Mouse (Mus musculus): ENCODE measurements at regions not wholly inside any gene's neighbourhood (a gene's known extent, or its start where the extent isn't known, plus 50 kb on each side); places are given as distances from the start of the nearest gene placed in this dataset.

DNA sequence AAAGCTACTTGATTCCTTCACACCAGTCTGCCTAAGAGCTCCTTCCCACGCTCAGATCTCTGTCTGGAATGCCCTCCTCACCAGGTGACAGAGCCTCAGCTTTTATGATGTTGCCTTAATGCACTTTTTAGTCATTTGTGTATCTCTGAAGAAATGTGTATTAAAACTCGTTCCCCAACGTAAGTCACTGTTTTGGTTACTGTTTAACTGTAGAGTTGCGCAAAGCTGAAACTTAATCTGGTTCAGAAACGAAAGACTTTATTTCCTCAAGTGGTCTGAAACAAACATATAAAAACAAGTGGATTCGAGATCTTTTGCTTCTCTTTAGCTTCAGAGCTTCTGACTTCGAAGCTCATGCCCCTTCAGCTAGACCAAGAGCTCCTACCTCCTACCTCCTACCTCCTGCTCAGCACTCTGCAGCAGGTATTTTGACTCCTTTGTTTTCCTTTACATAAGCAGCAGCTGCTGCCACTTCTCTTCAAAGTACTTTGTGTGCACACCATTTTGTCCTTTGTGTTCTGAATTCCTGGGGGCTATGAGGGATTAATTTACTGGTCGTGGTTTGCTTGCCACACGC lies 182.5 kb upstream of the Mettl25 start:
- TF ChIP-seq POLR2A (IDR thresholded peaks at IDR 0.05; ENCODE audit: insufficient read length, low read depth): no peak
- no peak for TF ChIP-seq MAX (IDR thresholded peaks at IDR 0.05; ENCODE audit: low read depth)
- TF ChIP-seq POLR2AphosphoS2 (IDR thresholded peaks at IDR 0.05; ENCODE audit: insufficient read length, low read depth): no peak
- no peak for TF ChIP-seq TCF3 (IDR thresholded peaks at IDR 0.05; ENCODE audit: insufficient read length, low read depth)
- TF ChIP-seq MYOD1 (IDR thresholded peaks at IDR 0.05; ENCODE audit: control insufficient read depth in 1 of 3, insufficient read length in 2 of 3, low read depth in 2 of 3): no peak
- TF ChIP-seq MYOG (IDR thresholded peaks at IDR 0.05; ENCODE audit: control insufficient read depth in 1 of 3, insufficient read depth in 1 of 3, insufficient read length in 2 of 3, low read depth in 2 of 3): no peak
- TF ChIP-seq USF1 (IDR thresholded peaks at IDR 0.05; ENCODE audit: low read depth): no peak
- TF ChIP-seq TCF12 (IDR thresholded peaks at IDR 0.05; ENCODE audit: insufficient read depth, poor library complexity, severe bottlenecking): no peak
- TF ChIP-seq REST (IDR thresholded peaks at IDR 0.05; ENCODE audit: insufficient read depth, insufficient read length): no peak
- no peak for TF ChIP-seq SRF (IDR thresholded peaks at IDR 0.05; ENCODE audit: control insufficient read depth, insufficient read length, low read depth)
- TF ChIP-seq E2F4 (IDR thresholded peaks at IDR 0.05; ENCODE audit: insufficient read depth): no peak
- TF ChIP-seq CEBPB (IDR thresholded peaks at IDR 0.05; ENCODE audit: insufficient read depth, poor library complexity, severe bottlenecking): no peak
- Histone ChIP-seq H3K27me3 (ENCODE audit: control insufficient read depth, insufficient read depth, insufficient read length) (no peaks in the 10 kb centered on the region), H3K79me2 (ENCODE audit: control insufficient read depth, insufficient read depth) (no peaks in the 10 kb centered on the region), H3K4me3 (no peak overlapping the region), H3ac (ENCODE audit: control insufficient read depth, insufficient read length) (no peak overlapping the region), H3K36me3 (ENCODE audit: control insufficient read depth, insufficient read depth) (no peaks in the 10 kb centered on the region), H3K4me2 (ENCODE audit: low read depth) (no peak overlapping the region)

DNA sequence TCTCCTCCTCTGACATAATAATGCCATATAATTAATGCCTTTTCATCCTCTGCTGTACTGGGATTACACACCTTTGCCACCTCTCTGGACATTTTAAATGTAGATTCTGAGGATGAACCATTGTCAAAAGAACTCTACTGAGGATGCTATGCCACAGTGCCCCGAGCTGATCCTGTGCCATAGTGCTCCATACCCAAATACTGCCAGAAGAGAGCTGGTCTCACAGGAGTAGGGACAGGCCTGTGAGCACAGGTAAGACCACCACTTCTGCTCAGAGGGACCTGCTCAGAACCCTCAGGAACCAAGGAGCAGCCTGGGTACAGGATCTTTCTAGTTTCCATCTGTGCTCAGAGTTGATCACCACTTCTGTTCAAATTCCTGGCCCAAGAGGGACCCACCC lies 174.8 kb upstream of the Mettl25 start:
- Histone ChIP-seq H3K4me3 (no peak overlapping the region), H3K36me3 (ENCODE audit: control insufficient read depth, insufficient read depth) (no peaks in the 10 kb centered on the region), H3K27me3 (ENCODE audit: control insufficient read depth, insufficient read depth, insufficient read length) (no peaks in the 10 kb centered on the region), H3K79me2 (ENCODE audit: control insufficient read depth, insufficient read depth) (no peaks in the 10 kb centered on the region), H3K4me2 (ENCODE audit: low read depth) (no peak overlapping the region), H3ac (ENCODE audit: control insufficient read depth, insufficient read length) (no peak overlapping the region)
- TF ChIP-seq POLR2AphosphoS2 (IDR thresholded peaks at IDR 0.05; ENCODE audit: insufficient read length, low read depth): no peak

DNA sequence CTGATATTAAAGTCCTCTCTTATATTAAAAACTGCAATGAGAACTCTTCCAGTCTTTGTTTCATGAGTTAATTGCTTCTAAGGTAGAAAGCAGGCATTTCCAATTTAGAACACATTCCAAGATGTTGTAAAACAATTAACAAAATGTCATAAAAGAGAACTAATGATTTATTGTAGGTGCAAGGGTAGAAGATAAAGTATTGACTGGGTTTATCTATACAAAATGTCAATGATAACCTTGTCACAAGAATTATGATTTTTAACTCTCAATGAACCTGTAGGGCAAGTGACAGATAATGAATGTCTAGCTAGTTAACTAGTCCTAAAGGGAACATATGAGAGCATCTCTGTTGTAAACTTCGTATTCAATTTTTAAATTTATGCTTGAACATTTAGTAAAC lies 174.3 kb upstream of the Mettl25 start:
- H3K4me3 ChIP-seq: no peak overlapping the region
- no peaks in the 10 kb centered on the region for H3K27me3 ChIP-seq (ENCODE audit: control insufficient read depth, insufficient read depth, insufficient read length)
- H3K36me3 ChIP-seq (ENCODE audit: control insufficient read depth, insufficient read depth): no peaks in the 10 kb centered on the region
- H3K4me2 ChIP-seq (ENCODE audit: low read depth): no peak overlapping the region
- no peaks in the 10 kb centered on the region for H3K79me2 ChIP-seq (ENCODE audit: control insufficient read depth, insufficient read depth)
- no peak for TF ChIP-seq REST (IDR thresholded peaks at IDR 0.05; ENCODE audit: insufficient read depth, insufficient read length)
- TF ChIP-seq MYOG (IDR thresholded peaks at IDR 0.05; ENCODE audit: control insufficient read depth in 1 of 3, insufficient read depth in 1 of 3, insufficient read length in 2 of 3, low read depth in 2 of 3): no peak
- no peak for TF ChIP-seq POLR2A (IDR thresholded peaks at IDR 0.05; ENCODE audit: insufficient read length, low read depth)
- TF ChIP-seq SRF (IDR thresholded peaks at IDR 0.05; ENCODE audit: control insufficient read depth, insufficient read length, low read depth): no peak
- no peak for TF ChIP-seq MAX (IDR thresholded peaks at IDR 0.05; ENCODE audit: low read depth)
- no peak overlapping the region for H3ac ChIP-seq (ENCODE audit: control insufficient read depth, insufficient read length)

DNA sequence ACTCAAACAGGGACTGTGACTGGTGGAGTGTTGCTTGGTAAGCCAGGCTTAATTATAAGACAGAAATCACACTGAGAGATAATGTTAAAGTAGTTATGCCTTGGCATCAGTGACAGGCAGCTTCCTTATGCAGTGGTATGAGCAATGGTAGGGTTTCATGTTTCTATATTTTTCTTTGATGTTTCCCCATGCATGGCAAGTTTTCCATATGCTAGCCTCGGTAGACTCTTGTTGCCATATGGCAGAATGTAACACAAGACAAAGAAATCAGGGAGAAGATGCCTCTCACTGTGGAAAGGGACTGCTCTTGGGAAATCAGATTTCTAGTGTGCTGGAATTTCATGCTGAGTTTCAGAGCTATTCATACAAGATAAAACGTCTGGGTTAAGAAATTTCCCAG lies 169.0 kb upstream of the Mettl25 start:
- Histone ChIP-seq H3K4me3 (no peak overlapping the region), H3K79me2 (ENCODE audit: control insufficient read depth, insufficient read depth) (no peaks in the 10 kb centered on the region), H3ac (ENCODE audit: control insufficient read depth, insufficient read length) (no peak overlapping the region), H3K36me3 (ENCODE audit: control insufficient read depth, insufficient read depth) (no peaks in the 10 kb centered on the region), H3K27me3 (ENCODE audit: control insufficient read depth, insufficient read depth, insufficient read length) (no peaks in the 10 kb centered on the region), H3K4me2 (ENCODE audit: low read depth) (no peak overlapping the region)
- TF ChIP-seq POLR2A (IDR thresholded peaks at IDR 0.05; ENCODE audit: insufficient read length, low read depth) (no peak), REST (IDR thresholded peaks at IDR 0.05; ENCODE audit: insufficient read depth, insufficient read length) (no peak), MYOG (IDR thresholded peaks at IDR 0.05; ENCODE audit: control insufficient read depth in 1 of 3, insufficient read depth in 1 of 3, insufficient read length in 2 of 3, low read depth in 2 of 3) (no peak), E2F4 (IDR thresholded peaks at IDR 0.05; ENCODE audit: insufficient read depth) (no peak)

DNA sequence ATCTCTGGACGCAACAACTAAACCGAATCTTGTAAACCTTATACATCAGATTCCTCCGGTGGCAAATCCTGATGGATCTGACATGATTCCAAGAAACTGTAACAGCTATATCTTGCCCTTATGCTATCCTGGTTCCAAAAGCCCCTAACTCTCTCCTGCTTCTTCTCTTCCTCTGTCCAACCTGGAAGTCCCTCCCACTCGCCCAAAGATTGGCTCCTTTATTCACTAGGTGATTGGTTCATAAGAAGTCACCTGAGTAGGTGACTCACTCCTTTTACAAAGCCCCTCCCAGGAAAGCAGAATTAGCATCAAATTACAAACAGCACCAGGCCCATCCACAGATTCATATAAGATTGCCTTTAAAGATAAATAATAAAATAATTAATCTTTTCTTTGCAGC lies 166.2 kb upstream of the Mettl25 start:
- H3K4me3 ChIP-seq: no peak overlapping the region
- H3K4me2 ChIP-seq (ENCODE audit: low read depth): no peak overlapping the region
- H3K36me3 ChIP-seq (ENCODE audit: control insufficient read depth, insufficient read depth): no peaks in the 10 kb centered on the region
- no peaks in the 10 kb centered on the region for H3K27me3 ChIP-seq (ENCODE audit: control insufficient read depth, insufficient read depth, insufficient read length)
- no peak overlapping the region for H3ac ChIP-seq (ENCODE audit: control insufficient read depth, insufficient read length)
- TF ChIP-seq MYOD1 (IDR thresholded peaks at IDR 0.05; ENCODE audit: control insufficient read depth in 1 of 3, insufficient read length in 2 of 3, low read depth in 2 of 3) (no peak), TCF12 (IDR thresholded peaks at IDR 0.05; ENCODE audit: insufficient read depth, poor library complexity, severe bottlenecking) (no peak), MYOG (IDR thresholded peaks at IDR 0.05; ENCODE audit: control insufficient read depth in 1 of 3, insufficient read depth in 1 of 3, insufficient read length in 2 of 3, low read depth in 2 of 3) (no peak), MAX (IDR thresholded peaks at IDR 0.05; ENCODE audit: low read depth) (no peak), REST (IDR thresholded peaks at IDR 0.05; ENCODE audit: insufficient read depth, insufficient read length) (no peak), USF1 (IDR thresholded peaks at IDR 0.05; ENCODE audit: low read depth) (no peak), SRF (IDR thresholded peaks at IDR 0.05; ENCODE audit: control insufficient read depth, insufficient read length, low read depth) (no peak), TCF3 (IDR thresholded peaks at IDR 0.05; ENCODE audit: insufficient read length, low read depth) (no peak), CEBPB (IDR thresholded peaks at IDR 0.05; ENCODE audit: insufficient read depth, poor library complexity, severe bottlenecking) (no peak), POLR2A (IDR thresholded peaks at IDR 0.05; ENCODE audit: insufficient read length, low read depth) (no peak), POLR2AphosphoS2 (IDR thresholded peaks at IDR 0.05; ENCODE audit: insufficient read length, low read depth) (no peak), E2F4 (IDR thresholded peaks at IDR 0.05; ENCODE audit: insufficient read depth) (no peak)
- H3K79me2 ChIP-seq (ENCODE audit: control insufficient read depth, insufficient read depth): no peaks in the 10 kb centered on the region
